Mouse (Mus musculus) E14TG2a.4 (cell line): ENCODE measurements around the gene Ap2a2.

ENCODE experiments used
- CTCF ChIP-seq: conservative IDR thresholded peaks from 2 replicates; pipeline ENCODE4 v1.5.1; 2014; ENCODE audit warnings: low read length
- NANOG ChIP-seq: IDR thresholded peaks from 2 replicates; pipeline ENCODE4 v1.6.1; 2014; ENCODE audit warnings: borderline replicate concordance, low read length, mixed read lengths
- POU5F1 ChIP-seq: IDR thresholded peaks from 2 replicates; pipeline ENCODE4 v1.6.1; 2014; ENCODE audit warnings: low read length, borderline replicate concordance

- no peak for TF ChIP-seq CTCF
- no peak for TF ChIP-seq POU5F1
- TF ChIP-seq NANOG: no peak
Measured at GRCm38 (mm10) chr7:141660346-141660745, 98.4 kb downstream of the Ap2a2 start.
